Mouse (Mus musculus) cerebellum, adult 2 months (tissue): ENCODE results near the gene Ap4m1. TPM values are rescaled to one million over a fixed set of nuclear protein-coding genes. Genes with fewer than 3 reads are reported as not detected.
"Not testable (repeated sequence)": the region's sequence is repeated elsewhere in the genome, so short reads cannot be mapped to it uniquely, and the experiment has no call there.

ENCODE experiments used
- DNase-seq, 2 experiments: peaks; one replicate each; pipeline ENCODE4 v3.0.0; 2021
- H3K27ac ChIP-seq: fragments of 200-500 bp; 2 replicates; pipeline ENCODE4 v1.5.1; 2012; ENCODE audit warnings: low read length, control low read depth, inconsistent platforms; ENCODE audit not compliant: insufficient read depth
- H3K27me3 ChIP-seq: fragments of 200-500 bp; 2 replicates; pipeline ENCODE4 v1.6.1; 2012; ENCODE audit warnings: inconsistent platforms, mild to moderate bottlenecking, low read length, moderate library complexity; ENCODE audit not compliant: control insufficient read depth, insufficient read depth
- H3K4me1 ChIP-seq: fragments of 200-500 bp; 2 replicates; pipeline ENCODE4 v1.6.1; 2011; ENCODE audit warnings: low read length; ENCODE audit not compliant: control insufficient read depth, insufficient read depth
- H3K4me3 ChIP-seq: fragments of 200-500 bp; replicated peaks from 2 replicates; pipeline ENCODE3; 2011; ENCODE audit warnings: mild to moderate bottlenecking, low read depth, low read length, control low read depth; ENCODE audit not compliant: insufficient read depth
- CTCF ChIP-seq: fragments of 200-500 bp; IDR thresholded peaks from 2 replicates; pipeline ENCODE4 v1.5.1; 2011; ENCODE audit warnings: low read depth, mild to moderate bottlenecking, control low read depth, low read length, moderate library complexity, borderline replicate concordance; ENCODE audit not compliant: insufficient read depth
- POLR2A ChIP-seq: fragments of 200-500 bp; IDR thresholded peaks from 2 replicates; pipeline ENCODE4 v1.6.1; 2011; ENCODE audit warnings: low read length, control low read depth, borderline replicate concordance; ENCODE audit not compliant: insufficient read depth
- WGBS: fragments of 180-500 bp; shearing (Covaris S2); methylation state at CpG from one replicate; pipeline ENCODE4 v1.1.7; 2018; 5-methylcytosine and 5-hydroxymethylcytosine counted together
- polyA plus RNA-seq: library from polyadenylated mRNA; depleted of rRNA; stranded (reverse); fragments of >200 nt; gene quantifications from 2 replicates; pipeline ENCODE4 v1.2.3, GENCODE M21; 2012

The Ap4m1 gene
- polyA plus RNA-seq, 1 experiment: 25.8 TPM

DNA sequence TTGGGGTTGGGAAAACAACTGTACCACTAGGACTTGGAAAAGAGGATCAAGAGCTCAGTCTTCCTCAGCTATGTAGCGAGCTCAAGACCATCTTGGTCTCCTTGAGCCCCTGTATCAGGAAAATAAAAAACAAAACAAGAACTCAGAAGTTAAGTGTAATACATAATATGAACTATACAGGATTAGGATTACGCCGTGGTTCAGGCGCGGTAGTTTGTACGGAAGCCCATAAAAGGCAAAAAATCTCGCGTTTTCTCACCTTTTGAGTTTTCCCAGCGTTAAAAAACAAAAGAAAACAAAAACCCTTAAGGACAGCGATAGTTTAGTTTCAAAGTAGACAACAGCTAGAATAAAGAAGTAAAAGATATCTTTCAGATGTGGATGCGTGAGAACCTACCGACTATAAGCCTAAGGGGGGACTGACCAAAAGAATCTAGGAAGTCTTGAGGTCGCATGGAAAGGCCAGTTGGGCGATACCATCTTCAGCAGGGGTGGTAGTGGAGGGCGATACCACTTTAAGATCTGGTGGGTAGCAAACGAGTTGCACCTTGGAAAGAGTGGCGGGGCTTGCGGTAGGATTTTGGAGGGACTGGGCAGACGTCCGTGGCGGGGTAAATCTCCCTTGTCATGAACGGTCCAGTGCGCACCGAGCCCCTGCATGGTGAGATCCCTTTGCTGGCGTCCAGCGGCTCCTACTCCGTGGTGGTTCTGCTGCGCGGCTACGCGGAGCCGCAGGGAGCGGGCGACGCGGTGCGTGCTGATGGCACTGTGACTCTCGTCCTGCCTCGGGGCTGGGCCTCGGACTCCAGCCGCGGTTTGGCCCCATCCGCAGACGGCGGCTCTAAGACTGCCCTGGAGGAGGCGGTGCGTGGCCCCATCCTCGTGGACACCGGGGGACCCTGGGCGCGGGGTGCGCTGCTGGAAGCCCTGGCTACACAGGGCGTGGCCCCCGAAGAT, 22.2 kb downstream of the Ap4m1 start, which contains the start of gene Mblac1:
Gene Mblac1 (plus strand): TSS at position 544 of the 957 bp plus-strand sequence.
- peak; percentile 90 to 93 for DNase-seq
- WGBS: 4% methylated on average over 54 of the region's 54 CpGs
- Histone ChIP-seq H3K4me3 (peak within 1 kb of the TSS; percentile 98), H3K27ac (peak within 1 kb of the TSS; percentile 99), H3K27me3 (no peaks in the 10 kb centered on the region), H3K4me1 (no peaks in the 10 kb centered on the region)
- no peak for TF ChIP-seq CTCF
- TF ChIP-seq POLR2A: peak; percentile 66

DNA sequence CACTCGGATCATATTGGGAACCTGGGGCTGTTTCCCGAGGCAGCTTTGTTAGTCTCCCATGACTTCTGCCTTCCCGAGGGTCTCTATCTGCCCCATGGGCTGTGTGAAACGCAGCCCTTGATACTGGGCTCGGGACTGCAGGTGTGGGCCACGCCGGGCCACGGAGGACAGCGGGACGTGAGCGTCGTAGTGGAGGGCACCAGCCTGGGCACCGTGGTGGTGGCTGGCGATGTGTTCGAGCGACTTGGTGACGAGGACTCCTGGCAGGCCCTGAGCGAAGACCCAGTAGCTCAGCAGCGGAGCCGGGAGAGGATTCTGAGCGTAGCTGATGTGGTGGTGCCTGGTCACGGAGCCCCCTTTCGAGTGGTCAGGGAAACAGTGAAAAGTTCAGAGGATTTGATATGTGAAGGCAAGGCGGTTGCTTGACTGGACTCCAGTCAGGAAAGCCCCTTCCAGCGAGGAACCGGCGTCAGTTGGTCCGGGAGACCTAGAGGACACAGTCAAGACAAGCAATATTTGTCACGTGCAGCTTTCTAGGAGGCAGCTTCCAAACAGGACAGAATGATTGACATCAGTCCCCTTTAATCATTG, 23.0 kb downstream of the Ap4m1 start:
- Histone ChIP-seq H3K4me3 (peak overlapping the region; percentile 98), H3K27me3 (no peaks in the 10 kb centered on the region), H3K4me1 (no peaks in the 10 kb centered on the region), H3K27ac (peak overlapping the region; percentile 99)
- peak in 1 of 2 experiments; percentile 49 for DNase-seq
- TF ChIP-seq CTCF (no peak), POLR2A (no peak)
- WGBS: 1% methylated on average over 29 of the region's 29 CpGs

DNA sequence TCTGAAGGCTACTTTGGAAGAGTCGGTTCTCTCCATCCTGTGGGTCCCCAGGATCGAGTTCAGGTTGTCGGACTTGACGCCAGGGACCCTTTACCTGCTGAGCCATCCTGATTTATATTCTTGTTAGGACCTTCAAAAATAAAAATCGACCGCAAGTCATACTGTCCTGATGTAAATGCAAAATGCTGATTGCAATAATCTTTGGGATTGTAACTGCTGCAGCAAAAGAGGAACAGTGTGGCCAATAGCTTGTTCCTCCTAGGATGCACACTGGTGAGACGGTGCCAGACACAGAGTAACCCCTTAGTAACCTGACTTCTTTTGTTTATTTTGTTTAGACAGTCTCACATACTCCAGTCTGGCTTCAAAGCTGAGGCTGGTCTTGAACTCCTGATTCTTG, 23.7 kb downstream of the Ap4m1 start:
- DNase-seq: no peak
- TF ChIP-seq CTCF: no peak
- TF ChIP-seq POLR2A: no peak
- Histone ChIP-seq H3K27me3 (no peaks in the 10 kb centered on the region), H3K4me1 (no peaks in the 10 kb centered on the region), H3K27ac (no peak overlapping the region), H3K4me3 (peak overlapping the region; percentile 98)
- WGBS: 34% methylated on average over 7 of the region's 7 CpGs

DNA sequence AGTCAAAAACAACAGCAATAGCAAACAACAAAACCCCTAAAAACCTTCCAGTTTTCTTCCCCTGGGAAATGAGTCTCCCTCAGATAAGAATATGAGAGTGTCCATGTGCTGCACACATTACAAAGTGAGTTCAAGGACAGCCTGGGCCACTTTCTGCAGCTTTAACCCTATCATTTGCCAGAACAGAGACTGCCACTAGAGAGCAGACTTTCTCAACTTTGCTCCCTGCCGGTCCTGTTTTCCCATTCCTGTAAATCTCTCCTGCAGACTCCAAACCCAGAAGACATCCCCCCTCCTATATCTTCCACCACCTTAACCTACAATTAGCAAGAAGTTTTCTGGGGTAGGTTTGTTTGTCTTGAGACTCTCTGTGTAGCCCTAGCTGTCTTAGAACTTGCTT, 27.8 kb downstream of the Ap4m1 start:
- no peak for DNase-seq
- no peak overlapping the region for H3K27ac ChIP-seq
- no peaks in the 10 kb centered on the region for H3K27me3 ChIP-seq
- H3K4me1 ChIP-seq: peaks cover 6% of the 10 kb centered on the region
- TF ChIP-seq CTCF: peak; percentile 45; the same call in 1 of the 2 replicates
- TF ChIP-seq POLR2A: no peak
- H3K4me3 ChIP-seq: no peak overlapping the region
- 3% methylated on average over 1 of the region's 1 CpGs for WGBS

DNA sequence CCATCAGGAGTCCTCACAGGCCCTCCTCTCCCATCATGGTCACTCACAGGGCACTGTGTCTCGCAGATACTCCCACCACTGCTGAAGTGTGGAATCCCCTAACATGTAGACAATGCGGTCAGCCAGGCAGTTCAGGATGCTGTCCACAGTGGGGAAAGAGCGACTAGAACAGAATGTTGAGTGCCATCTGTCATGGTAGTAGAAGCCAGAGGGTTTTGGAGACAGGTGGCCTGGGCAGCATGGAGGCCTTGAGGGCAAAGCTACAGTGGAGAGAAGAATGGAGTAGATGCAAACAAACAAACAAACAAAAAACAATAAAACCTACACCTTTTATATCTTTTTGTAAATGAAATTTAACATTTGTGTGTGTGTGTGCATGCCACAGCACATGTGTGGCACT, 30.3 kb downstream of the Ap4m1 start:
- Histone ChIP-seq H3K27me3 (no peaks in the 10 kb centered on the region), H3K4me1 (peaks cover 6% of the 10 kb centered on the region), H3K27ac (no peak overlapping the region), H3K4me3 (no peak overlapping the region)
- 22% methylated on average over 3 of the region's 3 CpGs for WGBS
- TF ChIP-seq CTCF: no peak
- no peak for TF ChIP-seq POLR2A
- DNase-seq: peak in 1 of 2 experiments; percentile 33

DNA sequence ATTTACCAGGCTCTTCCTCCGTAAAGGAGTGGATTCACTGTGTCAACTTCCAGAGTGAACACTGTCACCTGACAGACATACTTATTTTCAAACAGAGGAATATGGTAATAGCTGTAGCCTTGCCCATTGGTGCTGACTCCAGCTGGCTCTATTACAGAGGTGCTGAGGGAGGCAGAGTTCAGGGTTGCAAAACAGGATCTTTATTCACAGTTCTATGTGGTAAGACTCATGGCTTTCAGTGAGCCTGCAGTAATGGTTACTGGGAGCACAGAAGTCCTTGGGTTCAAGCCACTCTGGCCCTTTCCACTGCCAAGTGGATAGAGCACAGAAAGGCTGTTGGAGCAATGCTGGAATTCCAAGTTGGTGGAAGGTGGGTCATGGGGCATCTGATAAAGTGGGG, 35.5 kb downstream of the Ap4m1 start:
- DNase-seq: no peak
- WGBS: 87% methylated on average over 1 of the region's 1 CpGs
- TF ChIP-seq POLR2A (no peak), CTCF (no peak)
- no peak overlapping the region for H3K27ac ChIP-seq
- no peaks in the 10 kb centered on the region for H3K4me1 ChIP-seq
- no peak overlapping the region for H3K4me3 ChIP-seq
- no peaks in the 10 kb centered on the region for H3K27me3 ChIP-seq

DNA sequence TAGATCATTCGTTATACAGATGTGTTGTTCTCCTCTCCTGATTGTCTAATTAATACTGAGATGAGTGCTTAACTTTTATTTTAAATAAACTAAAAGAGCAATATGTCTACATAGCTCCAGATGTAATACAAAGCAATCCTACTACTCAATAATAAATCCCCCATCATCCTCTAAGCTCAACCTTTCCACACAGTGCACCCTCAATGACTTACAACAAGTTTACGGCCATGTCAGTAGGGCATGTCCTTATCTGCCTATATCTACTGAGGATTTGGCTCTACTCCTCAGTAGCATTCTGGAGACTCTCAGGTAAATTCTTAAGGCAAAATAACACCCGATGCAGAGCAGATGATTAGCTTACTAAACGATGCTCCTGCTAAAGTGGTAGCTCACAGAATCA, 36.1 kb downstream of the Ap4m1 start:
- no peak for DNase-seq
- 88% methylated on average over 4 of the region's 4 CpGs for WGBS
- Histone ChIP-seq H3K4me3 (no peak overlapping the region), H3K27ac (no peak overlapping the region), H3K4me1 (no peaks in the 10 kb centered on the region), H3K27me3 (no peaks in the 10 kb centered on the region)
- TF ChIP-seq POLR2A (no peak), CTCF (no peak)

DNA sequence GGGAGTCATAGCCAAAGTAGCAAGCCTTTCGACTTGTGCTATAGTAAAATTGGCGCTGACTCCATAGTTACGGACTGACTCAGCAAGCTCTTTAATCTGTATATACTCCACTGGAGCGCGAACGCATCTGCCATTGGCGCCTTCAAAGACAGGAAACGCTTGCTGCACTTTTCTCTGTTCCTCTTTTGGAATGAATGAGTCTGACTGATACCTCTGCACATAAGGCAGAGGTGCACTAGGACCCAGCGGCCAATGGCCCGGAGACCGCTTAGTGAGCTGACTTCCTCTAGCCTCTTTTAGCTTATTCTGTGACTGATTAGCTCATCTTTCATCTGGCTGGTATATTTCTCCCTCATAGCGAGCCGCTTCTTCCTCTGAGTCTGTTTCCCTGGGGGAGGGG, 44.8 kb downstream of the Ap4m1 start:
- H3K4me3 ChIP-seq, H3K4me1 ChIP-seq, DNase-seq, H3K27ac ChIP-seq, H3K27me3 ChIP-seq: not testable (repeated sequence)
- WGBS: 90% methylated on average over 13 of the region's 13 CpGs
